Mouse (Mus musculus) heart, adult 8-10 months (tissue): ENCODE results near the gene Bmi1. TPM values are rescaled to one million over a fixed set of nuclear protein-coding genes. Genes with fewer than 3 reads are reported as not detected.

Experiments used
- DNase-seq: peaks from one replicate; pipeline ENCODE4 v3.0.0; 2022; ENCODE audit warnings: low spot score
- total RNA-seq, 4 experiments: library from RNA; stranded (reverse); gene quantifications; 2 replicates each; pipeline ENCODE4 v1.2.4; 2022

Bmi1 gene
- total RNA-seq, 4 experiments from 2014 or later, result 51.9 to 74.4 (median 64.3) TPM

GRCm38 (mm10) chr2:18687671-18688170, 10.9 kb downstream of the Bmi1 start:
- DNase-seq, result no peak

GRCm38 (mm10) chr2:18688286-18688685, 11.5 kb downstream of the Bmi1 start:
- DNase-seq, result no peak

- DNase-seq, result no peak
These were observed 11.9 kb downstream of the Bmi1 start for GRCm38 (mm10) chr2:18688708-18689063.

- no peak for DNase-seq
These were observed 12.5 kb downstream of the Bmi1 start for GRCm38 (mm10) chr2:18689064-18689921.

GRCm38 (mm10) chr2:18690055-18690691, 13.4 kb downstream of the Bmi1 start:
- DNase-seq, result no peak

GRCm38 (mm10) chr2:18690756-18691155, 13.9 kb downstream of the Bmi1 start:
- DNase-seq, result no peak

GRCm38 (mm10) chr2:18692031-18692430, 15.2 kb downstream of the Bmi1 start:
- DNase-seq, result no peak

GRCm38 (mm10) chr2:18692548-18692947, 15.7 kb downstream of the Bmi1 start:
- no peak for DNase-seq

- DNase-seq, result no peak
These were observed 16.7 kb downstream of the Bmi1 start for GRCm38 (mm10) chr2:18693491-18693870.

- peak; percentile 80 for DNase-seq
These were observed 17.2 kb downstream of the Bmi1 start, which contains the start of gene Spag6 for GRCm38 (mm10) chr2:18693871-18694610. Gene Spag6, plus strand, starts transcription at chr2:18694032.

- DNase-seq, result no peak
These were observed 17.8 kb downstream of the Bmi1 start for GRCm38 (mm10) chr2:18694611-18694950.

GRCm38 (mm10) chr2:18695163-18695562, 18.3 kb downstream of the Bmi1 start:
- DNase-seq, result no peak

- DNase-seq, result no peak
These were observed 18.9 kb downstream of the Bmi1 start for GRCm38 (mm10) chr2:18695629-18696150.

- DNase-seq, result no peak
These were observed 20.9 kb downstream of the Bmi1 start for GRCm38 (mm10) chr2:18697591-18698244.

- no peak for DNase-seq
These were observed 22.0 kb downstream of the Bmi1 start for GRCm38 (mm10) chr2:18698663-18699385.

GRCm38 (mm10) chr2:18699401-18699990, 22.7 kb downstream of the Bmi1 start:
- no peak for DNase-seq

- DNase-seq, result peak; percentile 3
These were observed 33.5 kb downstream of the Bmi1 start for GRCm38 (mm10) chr2:18710356-18710755.

- no peak for DNase-seq
These were observed 36.3 kb downstream of the Bmi1 start for GRCm38 (mm10) chr2:18713071-18713470.

- no peak for DNase-seq
These were observed 37.5 kb downstream of the Bmi1 start for GRCm38 (mm10) chr2:18714337-18714736.

- no peak for DNase-seq
These were observed 41.7 kb downstream of the Bmi1 start for GRCm38 (mm10) chr2:18718521-18718920.
